Mouse (Mus musculus) MN1 (cell line): ENCODE results near the gene Ntmt1.
A peak's percentile ranks its signal among the peaks of the same experiment; 100 is the strongest.

Source experiments
- DNase-seq: peaks from one replicate; pipeline ENCODE4 v3.0.0-alpha.2; 2016; ENCODE audit warnings: low spot score

Gene Ntmt1

GRCm38 (mm10) chr2:30807648-30808295 is at the start of gene Ntmt1:
Gene Ntmt1, plus strand, starts transcription at chr2:30807826.
- DNase-seq = peak; percentile 98

- DNase-seq = no peak
Observed at GRCm38 (mm10) chr2:30758341-30759087, 49.1 kb upstream of the Ntmt1 start.

GRCm38 (mm10) chr2:30759088-30759374 is 48.6 kb upstream of the Ntmt1 start:
- no peak for DNase-seq

- DNase-seq = no peak
Observed at GRCm38 (mm10) chr2:30759442-30759841, 48.2 kb upstream of the Ntmt1 start.

- no peak for DNase-seq
Observed at GRCm38 (mm10) chr2:30759858-30760547, 47.6 kb upstream of the Ntmt1 start.

GRCm38 (mm10) chr2:30760706-30761105 is 46.9 kb upstream of the Ntmt1 start:
- no peak for DNase-seq

- no peak for DNase-seq
Observed at GRCm38 (mm10) chr2:30766446-30766845, 41.2 kb upstream of the Ntmt1 start.

- DNase-seq = no peak
Observed at GRCm38 (mm10) chr2:30767626-30768240, 39.9 kb upstream of the Ntmt1 start.

GRCm38 (mm10) chr2:30768529-30768928 is 39.1 kb upstream of the Ntmt1 start:
- DNase-seq = no peak

- no peak for DNase-seq
Observed at GRCm38 (mm10) chr2:30769187-30769586, 38.4 kb upstream of the Ntmt1 start.

- peak; percentile 32 for DNase-seq
Observed at GRCm38 (mm10) chr2:30771368-30771805, 36.2 kb upstream of the Ntmt1 start.

GRCm38 (mm10) chr2:30771806-30772460 is 35.7 kb upstream of the Ntmt1 start:
- peak; percentile 66 for DNase-seq

- DNase-seq = peak; percentile 49
Observed at GRCm38 (mm10) chr2:30772581-30773312, 34.9 kb upstream of the Ntmt1 start.

- DNase-seq = no peak
Observed at GRCm38 (mm10) chr2:30773313-30774005, 34.2 kb upstream of the Ntmt1 start.

- no peak for DNase-seq
Observed at GRCm38 (mm10) chr2:30775955-30776354, 31.7 kb upstream of the Ntmt1 start.

- DNase-seq = no peak
Observed at GRCm38 (mm10) chr2:30777266-30777665, 30.4 kb upstream of the Ntmt1 start.

- DNase-seq = no peak
Observed at GRCm38 (mm10) chr2:30778235-30778634, 29.4 kb upstream of the Ntmt1 start.

GRCm38 (mm10) chr2:30779241-30779640 is 28.4 kb upstream of the Ntmt1 start:
- peak; percentile 25 for DNase-seq

GRCm38 (mm10) chr2:30782312-30783290 is 25.0 kb upstream of the Ntmt1 start:
- no peak for DNase-seq

- DNase-seq = no peak
Observed at GRCm38 (mm10) chr2:30783346-30783745, 24.3 kb upstream of the Ntmt1 start.
